Mouse (Mus musculus) megakaryocyte-erythroid progenitor cell, adult 5-6 weeks (primary cell): Measurements from ENCODE around the gene Slc41a2. TPM values are rescaled to one million over a fixed set of nuclear protein-coding genes. Genes with fewer than 3 reads are reported as not detected.
A peak's percentile ranks its signal among the peaks of the same experiment; 100 is the strongest.

ENCODE experiments used
- ATAC-seq: replicated peaks from 2 replicates; pipeline ENCODE4 v1.8.0; 2016; ENCODE audit warnings: mild to moderate bottlenecking, inconsistent platforms; ENCODE audit not compliant: severe bottlenecking, poor library complexity, low FRiP score, low TSS enrichment
- total RNA-seq, 2 experiments: library from RNA; stranded (forward) in 1 of 2; stranded (reverse) in 1 of 2; fragments of 200-1000, 215-1000 nt in 1 of 2; fragments of >200 nt in 1 of 2; fragmentation: Nextera tagmentation in 1 of 2; gene quantifications; 2 replicates each; pipeline ENCODE4 v1.2.3; 2014 to 2017

The Slc41a2 gene
- total RNA-seq, 2 experiments from 2014 or later: 3.8 TPM; not detected in 1

DNA sequence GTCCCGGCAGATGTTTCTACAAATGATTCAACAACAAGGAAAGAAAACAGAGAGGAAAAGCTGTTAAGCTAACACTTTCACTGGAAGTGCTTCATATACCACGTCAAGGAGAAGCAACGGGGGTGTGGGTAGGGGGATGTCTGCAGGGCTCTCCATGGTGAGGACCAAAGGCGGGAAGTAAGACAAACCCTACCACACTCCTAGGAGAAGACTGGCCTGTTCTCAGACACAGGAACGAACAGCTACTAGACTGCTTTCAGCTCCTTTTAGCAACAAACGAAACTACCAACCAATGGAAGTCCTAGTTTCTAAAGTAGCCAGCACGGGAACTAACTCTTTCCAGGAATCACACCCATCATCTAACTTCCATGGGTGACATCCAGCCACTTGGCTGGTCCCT is 89.6 kb downstream of the Slc41a2 start:
- ATAC-seq: no peak

DNA sequence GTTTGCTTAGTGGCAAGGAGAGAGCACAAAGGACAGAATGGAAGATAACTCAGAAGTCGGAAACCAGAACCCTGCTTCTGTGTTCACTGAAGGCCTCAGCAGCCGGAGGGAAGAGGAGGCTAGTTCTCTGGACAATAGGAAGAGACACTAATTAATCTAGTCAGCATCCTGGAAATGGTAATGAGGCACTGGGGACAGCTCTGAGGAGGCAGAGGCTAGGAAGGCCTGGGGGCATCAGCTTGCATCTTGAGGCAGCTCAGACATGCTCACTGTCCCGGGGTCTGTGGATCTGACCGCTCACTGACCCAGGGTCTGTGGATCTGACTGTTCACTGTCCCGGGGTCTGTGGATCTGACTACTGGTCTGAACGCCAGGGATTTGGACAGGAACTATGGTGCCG is 92.0 kb downstream of the Slc41a2 start:
- ATAC-seq: no peak

DNA sequence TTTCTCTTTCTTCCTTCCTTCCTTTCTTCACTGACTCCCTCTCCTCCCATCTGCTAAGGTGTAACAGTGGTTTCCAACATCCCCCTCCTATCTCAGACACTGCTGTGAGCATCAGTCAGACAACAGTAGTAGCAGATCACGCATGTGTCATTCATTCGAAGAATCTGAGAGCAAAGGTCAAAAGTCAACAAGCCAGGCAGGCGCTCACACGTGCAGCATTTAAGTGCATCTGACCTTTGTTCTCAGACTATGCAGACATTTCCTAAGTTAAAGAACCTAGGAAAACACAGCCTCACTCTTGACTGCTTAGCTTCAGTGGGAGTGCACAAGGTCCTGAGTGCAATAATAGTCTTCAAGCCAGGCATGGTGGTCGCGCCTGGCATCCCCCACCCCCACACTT is 93.6 kb downstream of the Slc41a2 start:
- ATAC-seq: no peak

DNA sequence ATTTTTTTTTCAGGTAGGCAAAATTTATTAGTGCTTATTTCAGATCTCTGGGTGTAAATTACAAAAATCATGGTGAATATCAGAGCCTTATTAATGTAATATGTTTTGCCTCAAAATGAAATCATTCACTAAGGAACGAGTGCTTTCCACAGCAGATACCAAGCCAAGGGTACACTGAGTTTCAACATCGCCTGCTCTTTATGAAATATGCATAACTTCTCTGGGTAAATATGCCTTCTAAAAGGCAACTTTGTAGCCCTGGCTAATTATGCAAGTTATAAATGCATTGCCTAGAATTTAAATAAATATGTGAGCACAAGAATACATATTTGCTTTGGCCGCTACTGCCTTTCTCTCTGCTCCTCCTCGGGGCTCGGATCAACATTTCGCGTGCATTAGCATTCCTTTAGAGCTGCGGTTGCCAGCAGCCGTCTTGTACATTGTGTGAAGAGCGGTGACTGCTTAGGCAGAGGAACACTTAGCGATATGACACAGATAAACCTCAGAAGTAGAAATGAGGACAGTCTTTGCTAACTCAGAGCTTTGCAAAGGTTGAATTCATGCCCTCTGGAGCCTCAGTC is 95.5 kb downstream of the Slc41a2 start:
- no peak for ATAC-seq

DNA sequence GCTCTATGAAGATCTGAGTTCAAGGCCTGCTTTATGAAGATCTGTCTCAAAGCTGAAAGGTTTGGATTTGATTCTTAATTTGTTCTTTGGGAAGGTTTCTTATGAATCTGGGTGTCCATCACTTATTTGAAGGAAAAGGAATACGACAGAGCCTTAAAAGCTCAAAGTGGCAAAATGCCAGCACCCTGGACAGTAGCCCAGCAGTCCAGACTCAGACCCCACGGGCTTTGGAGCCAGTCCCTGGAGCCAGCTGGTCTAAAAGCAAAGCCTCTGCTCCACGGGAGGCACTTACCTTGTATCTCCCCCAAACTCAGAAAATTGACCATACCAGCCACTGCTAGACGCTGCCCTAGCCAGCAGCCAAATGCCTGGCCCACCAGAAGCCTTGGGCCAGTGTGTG is 103.3 kb downstream of the Slc41a2 start:
- no peak for ATAC-seq

DNA sequence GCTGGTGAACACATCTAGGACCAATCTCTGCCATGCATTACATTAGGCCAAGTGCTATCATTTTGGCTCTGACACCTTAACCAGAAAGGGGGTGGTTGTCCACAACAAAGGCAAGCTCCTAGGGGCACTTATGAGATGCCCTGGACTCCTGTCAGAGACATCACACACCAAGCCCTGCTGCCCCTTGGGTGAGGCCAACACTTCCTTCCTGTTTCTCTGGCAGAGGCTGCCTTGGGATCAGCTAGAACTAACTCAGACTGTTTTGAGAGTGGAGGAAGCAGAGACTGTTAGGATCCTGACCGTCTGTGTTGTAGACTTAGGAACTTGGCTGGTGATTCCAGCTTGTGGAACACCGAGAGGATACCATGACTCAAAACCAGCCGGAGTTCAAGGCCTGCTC is 103.7 kb downstream of the Slc41a2 start:
- ATAC-seq: no peak

DNA sequence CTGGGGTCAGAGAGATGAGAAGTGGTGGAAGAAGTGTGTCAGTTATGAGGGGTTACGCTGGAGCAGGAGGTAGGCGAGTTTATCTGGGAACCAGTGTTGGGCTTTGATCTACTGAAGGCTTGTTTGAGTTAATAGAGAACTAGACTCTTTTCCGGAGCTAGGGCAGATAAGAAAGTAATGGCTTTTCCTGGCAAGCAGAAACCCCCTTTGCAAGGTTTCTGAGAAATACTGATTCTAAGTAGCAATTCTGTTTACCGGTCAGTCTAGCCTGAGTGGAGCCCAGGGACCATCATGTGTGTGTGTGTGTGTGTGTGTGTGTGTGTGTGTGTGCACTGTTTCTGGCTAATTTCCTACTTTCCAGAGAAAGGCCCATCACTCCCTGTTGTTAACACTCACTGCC is 109.1 kb downstream of the Slc41a2 start:
- ATAC-seq: no peak

DNA sequence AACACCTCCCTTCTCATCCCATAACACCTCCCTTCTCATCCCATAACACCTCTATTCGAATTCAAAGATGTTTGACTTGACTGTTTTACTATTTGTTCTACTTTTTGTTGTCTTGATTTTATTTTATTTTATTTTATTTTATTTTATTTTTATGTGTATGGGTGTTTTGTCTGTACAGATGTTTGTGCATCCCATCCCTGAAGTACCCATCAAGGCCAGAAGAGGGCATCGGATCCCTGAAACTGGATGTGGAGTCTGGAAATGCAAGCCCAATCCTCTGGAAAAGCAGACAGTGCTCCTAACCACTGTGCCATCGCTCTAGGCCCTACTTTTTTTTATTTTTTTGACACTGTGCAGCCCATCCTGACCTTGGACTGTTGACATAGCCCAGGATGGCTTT is 112.7 kb downstream of the Slc41a2 start:
- 0 out of 2 replicates have a peak, but pooled peaks have one; percentile 34 for ATAC-seq

DNA sequence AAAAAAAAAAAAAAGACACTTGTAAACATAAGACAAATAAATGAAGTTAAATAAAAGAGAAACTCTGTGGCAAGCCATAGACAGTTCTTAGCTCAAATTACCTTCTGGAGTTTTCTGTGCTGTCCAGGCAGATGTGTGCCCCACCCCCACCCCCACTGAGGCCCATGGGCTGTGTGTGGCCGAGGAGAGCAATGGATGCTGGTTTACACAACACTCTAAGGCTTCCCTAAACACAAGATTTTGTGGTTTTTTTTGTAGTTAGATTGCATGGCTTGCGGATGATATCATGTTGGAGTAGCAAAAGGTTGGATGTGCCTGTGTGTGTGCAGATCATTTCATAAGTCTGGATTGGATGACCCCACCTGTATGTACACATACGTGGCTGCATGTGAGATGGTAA is 116.8 kb downstream of the Slc41a2 start:
- ATAC-seq: no peak

DNA sequence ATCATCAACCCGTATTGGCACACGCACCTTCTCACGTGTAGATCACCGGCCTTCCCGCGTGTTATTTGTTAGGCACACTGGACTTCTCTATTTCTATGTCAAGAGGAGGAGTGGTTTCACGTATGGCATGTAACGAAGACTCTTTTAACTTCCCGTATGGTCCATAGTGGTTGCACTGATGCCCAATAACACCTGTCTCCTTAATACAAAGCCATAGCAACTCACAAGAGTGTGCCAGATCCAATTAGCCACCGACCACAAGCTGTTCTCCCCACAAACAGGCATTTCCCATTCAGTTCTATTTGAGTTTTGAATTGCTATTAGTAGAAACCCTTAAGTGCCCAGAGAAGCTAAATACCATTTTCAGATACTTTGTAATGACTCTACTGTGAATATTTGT is 117.5 kb downstream of the Slc41a2 start:
- ATAC-seq: no peak

DNA sequence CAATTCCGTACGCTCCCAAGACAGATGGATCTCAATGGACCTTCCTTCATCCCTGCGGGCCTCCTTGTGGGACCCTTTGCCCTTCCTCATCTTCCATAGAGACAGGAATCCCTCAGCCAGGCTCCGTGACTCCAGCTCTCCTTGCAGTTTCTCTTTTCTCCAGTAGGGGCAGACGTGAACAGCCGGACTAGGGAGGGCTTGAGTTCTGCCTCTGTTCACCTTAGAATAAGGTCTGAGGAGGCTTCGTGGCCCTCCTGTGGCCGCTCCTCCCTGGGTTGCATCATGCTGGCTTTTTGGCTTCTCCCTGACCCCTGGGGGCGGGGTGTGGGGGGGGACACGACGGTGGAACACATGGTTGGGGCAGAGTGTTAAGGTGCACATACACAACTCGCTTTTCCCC is 118.0 kb downstream of the Slc41a2 start:
- peak; percentile 88 for ATAC-seq

DNA sequence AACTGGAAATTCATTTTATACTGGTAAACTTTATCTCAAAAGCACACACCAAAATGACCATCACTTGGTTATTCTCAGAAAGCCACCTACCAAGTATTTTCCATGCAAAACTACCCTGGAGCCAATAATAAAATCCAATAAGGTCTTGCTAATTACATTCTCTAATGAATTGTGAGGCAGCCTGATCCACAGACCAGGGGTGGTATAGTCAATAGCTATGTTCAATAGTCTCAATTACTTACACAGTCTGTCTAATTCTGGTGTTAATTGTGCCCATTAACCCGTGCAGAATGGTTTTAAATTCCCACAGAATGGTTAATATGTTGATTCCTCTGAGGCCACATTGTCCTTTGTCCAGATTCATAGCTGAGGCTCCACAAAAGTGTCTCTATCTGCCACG is 118.9 kb downstream of the Slc41a2 start:
- no peak for ATAC-seq

DNA sequence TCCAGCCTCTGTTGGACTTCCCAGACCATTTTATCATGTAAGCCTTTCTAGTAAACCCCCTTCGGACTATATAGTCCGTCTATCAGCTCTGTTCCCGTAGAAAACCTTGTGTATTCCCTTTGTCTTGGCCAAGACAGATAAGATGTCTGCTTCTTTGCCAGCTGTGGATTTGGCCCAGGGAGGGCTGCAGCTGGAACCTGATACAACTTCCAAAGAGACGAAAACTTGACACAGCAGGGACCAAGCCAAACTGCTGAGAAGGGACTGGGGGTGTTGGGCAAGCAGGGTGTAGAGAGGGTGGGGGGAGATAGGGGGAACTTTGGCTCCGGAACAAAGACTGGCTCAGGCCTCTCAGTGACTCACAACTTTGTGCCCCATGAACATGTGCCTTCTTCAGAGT is 120.4 kb downstream of the Slc41a2 start:
- no peak for ATAC-seq

DNA sequence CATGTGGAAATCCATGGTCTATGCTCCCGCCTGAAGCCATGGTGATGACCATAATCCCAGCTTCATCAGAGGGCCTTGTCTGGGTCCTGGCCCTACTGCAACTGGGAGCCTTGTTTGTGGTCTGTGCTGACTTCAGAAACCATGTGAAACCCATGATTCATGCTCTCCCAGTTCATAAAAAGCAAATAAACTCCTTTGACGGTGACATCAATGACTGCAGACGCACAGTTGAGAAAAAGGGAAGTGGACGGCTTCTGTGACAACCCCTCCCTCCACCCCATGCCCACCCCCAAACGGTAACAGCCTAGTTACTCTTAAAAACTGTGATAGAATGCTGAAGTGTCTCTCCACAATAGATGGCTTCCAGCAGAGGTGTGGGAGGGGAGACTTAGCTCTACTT is 122.1 kb downstream of the Slc41a2 start:
- ATAC-seq: no peak

DNA sequence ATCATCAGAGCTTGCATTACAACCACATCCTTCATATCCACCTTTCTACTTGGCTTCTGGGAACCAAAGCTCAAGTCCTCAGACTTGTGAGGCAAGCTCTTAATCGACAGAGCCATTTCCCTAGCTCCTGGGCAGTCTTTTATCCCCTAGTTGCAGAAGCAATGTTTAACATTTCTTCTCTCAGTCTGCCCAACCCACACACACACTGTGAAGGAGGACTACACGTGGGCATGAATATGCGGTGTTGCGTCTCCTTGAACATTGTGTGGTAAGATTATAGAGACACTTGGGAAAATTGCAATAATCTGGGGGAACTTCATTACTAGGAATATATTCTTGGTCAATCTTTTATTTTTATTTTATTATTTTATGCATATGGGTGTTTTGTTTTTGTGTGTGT is 125.1 kb downstream of the Slc41a2 start:
- ATAC-seq: no peak

DNA sequence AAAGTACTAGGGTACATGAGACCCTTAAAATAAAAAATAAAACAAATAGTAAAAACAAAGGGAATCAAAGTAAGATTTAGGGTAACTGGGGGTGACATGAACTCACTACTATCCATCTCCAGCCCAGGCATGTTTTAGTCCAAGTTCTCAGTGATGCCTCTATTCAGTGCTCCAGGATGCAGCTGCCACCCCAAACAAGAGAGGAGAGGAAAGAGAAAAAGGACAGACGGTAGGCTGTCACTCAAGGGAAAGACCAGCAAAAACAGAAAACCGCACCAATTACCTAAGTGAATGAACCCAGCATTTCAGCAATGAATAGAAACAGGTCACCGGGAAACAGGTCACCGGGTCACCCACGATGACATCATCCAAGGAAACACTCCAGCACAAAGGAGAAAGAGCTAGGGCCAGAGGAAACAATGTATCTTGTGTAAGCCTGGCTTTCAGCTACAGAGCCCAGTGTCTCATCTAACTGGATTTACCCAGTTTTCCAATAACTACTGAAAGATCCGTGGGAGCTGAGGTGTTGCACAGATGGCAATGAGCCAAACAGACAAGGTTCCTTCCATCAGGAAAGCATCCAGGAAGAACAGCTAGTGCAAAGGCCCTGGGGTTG is 126.6 kb downstream of the Slc41a2 start:
- no peak for ATAC-seq

DNA sequence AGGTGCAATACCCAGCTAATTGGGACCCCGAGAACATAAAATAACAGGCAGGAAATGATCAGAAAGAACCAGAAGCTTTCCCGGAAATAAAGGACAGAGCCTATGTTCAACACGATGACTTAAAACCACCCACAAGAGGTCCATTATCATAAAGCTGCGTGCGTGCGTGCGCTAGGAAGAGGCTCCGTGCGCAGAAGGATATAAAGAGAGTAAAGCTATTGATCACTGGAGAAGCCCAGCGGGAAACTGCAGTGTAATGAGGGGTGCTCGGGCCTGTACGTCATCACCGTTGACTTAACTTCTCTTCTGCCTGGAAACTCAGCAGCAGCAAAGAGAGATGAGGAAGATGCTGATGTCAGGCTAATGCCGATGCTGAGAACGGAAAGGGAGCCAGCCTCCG is 127.6 kb downstream of the Slc41a2 start:
- no peak for ATAC-seq

DNA sequence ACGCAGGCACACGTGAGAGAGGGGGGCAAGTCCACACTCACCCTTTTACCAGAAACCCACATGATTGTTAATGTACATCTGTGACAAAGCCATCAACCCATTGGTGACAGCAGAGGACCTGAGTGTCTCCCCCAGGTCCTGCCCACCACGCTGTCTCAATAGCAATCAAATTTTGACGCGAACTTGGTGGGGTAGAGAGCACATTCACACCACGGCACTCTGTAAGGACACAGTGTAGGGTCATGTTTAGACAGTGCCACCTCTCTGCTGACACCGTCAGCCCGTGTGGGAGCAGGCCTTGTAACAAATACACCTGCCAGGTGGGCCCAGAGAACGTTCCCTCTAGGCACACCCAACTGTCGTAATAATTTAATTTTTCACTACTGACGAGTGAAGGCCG is 128.3 kb downstream of the Slc41a2 start:
- no peak for ATAC-seq

DNA sequence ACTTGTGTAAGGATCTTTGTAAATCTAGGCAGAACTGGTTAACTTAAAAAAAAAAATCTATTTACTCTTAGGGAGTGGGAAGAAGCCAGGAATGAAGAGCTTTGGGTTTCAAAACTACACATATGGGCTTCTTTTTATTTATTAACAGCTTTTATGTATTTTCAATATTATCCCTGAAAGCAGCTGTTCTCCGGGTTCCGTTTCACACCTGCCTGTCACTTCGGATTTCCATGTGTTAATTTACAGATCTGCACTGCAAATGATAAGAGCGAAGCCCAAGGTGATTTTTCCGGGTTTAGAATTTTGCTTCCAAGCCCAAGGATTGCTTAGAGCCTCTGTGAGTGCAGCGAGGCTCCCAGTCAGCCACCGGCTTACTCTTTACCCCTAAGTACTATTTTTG is 129.2 kb downstream of the Slc41a2 start:
- no peak for ATAC-seq

DNA sequence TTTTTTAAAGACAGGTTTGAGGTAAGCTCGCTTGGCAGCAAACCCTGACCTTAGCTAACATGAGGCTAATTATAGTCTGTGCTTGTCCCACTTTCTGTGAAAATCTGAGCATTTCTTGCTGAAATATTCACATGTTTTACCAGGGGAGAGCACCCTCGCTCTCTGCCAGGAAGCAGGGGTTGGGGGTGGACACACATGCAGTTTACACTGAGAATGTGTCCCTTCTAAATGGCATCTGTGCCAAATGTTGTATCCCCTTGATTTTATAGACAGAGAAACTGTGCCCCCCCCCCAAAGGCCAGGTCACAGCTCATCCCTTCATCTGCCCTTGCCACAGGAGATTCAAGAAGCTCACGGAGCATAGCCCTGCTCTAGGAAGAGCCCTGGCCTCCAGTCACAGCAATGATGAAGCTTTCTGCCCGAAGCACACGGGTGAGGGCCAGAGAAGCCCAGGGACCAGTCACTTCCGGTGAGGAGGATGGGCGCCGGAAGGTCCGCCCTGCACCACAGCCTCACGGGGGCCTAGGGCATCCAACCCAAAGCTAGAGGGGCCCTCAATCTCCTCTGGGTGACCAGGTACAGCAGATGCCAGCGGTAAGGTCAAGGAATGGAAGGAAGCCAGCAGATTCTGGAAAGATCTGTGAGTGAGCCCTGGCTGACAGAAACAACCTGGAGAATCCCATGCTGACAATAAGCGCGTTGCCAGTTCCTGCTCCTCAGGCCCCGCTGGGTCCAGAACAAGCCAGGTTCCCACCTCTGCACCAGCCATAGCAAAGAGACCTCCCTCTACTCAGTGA is 134.6 kb downstream of the Slc41a2 start:
- no peak for ATAC-seq

DNA sequence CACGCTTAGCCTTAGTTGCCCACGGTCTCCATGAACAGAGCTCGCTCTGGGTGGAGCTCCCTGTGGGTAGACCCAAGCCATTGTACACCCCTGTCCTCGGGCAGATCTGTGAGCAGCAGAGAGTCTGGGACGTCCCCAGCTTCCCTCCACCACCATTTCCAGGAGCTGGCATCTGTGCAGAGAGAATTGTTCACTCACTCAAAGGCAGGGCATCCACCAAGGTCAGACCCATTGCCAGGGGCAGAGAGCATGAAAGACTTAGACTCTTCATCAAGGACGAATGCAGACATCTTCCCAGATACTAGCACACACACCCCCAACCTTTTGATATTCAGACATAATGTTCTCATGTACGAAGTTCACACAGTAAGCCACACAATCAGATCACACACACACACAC is 136.2 kb downstream of the Slc41a2 start:
- no peak for ATAC-seq
